20 mouse cellular contexts compared by ENCODE assay signal in genomic region chr5:32103545-32103944, GRCm38 (mm10). TPM values are rescaled to one million over a fixed set of nuclear protein-coding genes. Genes with fewer than 3 reads are reported as not detected.
DNase-seq lines count a peak whose midpoint lies in the region; ATAC-seq and TF ChIP-seq lines count a peak whose summit lies in the region.
"Had no signal": no experiment of that assay in that cellular context is flagged by ENCODE, and none has a peak within 500 bp of the region (broad histone marks: within the 10 kb centered on the region; RNA-seq: fewer than 3 reads in every experiment).

No protein-coding gene starts in this region.

- TF ChIP-seq POLR2A in spleen, adult 2 months (IDR thresholded peaks at IDR 0.05; ENCODE audit: low read depth, low read length), result no peak

- H3K4me1 ChIP-seq in spleen, adult 2 months (ENCODE audit: control insufficient read depth, insufficient read depth, insufficient read length), result peaks cover 10% of the 10 kb centered on the region; the same call in 1 of the 2 replicates
- H3K4me1 ChIP-seq in stomach, embryonic 14.5 days (ENCODE audit: control insufficient read depth, insufficient read depth, low read length), result peaks cover 10% of the 10 kb centered on the region

- no peaks in the 10 kb centered on the region for H3K9me3 ChIP-seq in stomach, embryonic 14.5 days (ENCODE audit: control insufficient read depth, low read depth, low read length)
- H3K9me3 ChIP-seq: embryonic facial prominence, embryonic 12.5 days; forebrain, embryonic 10.5 days; forebrain, embryonic 15.5 days; G1E; heart, embryonic 15.5 days; limb, embryonic 12.5 days; liver, embryonic 15.5 days; midbrain, embryonic 13.5 days; neural tube, embryonic 15.5 days had no signal

- no peak for DNase-seq in gastrocnemius, adult 2 months
- DNase-seq in gastrocnemius, postnatal 25 days, result no peak
- DNase-seq in spleen, adult 2 months (ENCODE audit: low read depth in 1 of 2, low spot score in 2 of 2), result no peak
- DNase-seq in spleen, postnatal 10 days (ENCODE audit: low spot score in 2 of 2), result no peak
- DNase-seq in layer of hippocampus, adult 9-11 months, result no peak
- DNase-seq in left cerebral cortex, adult 9 months (ENCODE audit: low spot score in 2 of 2), result no peak
- DNase-seq: kidney, adult 11 months; right cerebral cortex, postnatal 14 days had no signal

- no peaks in the 10 kb centered on the region for H3K27me3 ChIP-seq in spleen, adult 2 months (ENCODE audit: control insufficient read depth, insufficient read depth, low read length)
- no peaks in the 10 kb centered on the region for H3K27me3 ChIP-seq in stomach, embryonic 14.5 days (ENCODE audit: control insufficient read depth, insufficient read depth, low read length)
- H3K27me3 ChIP-seq: embryonic facial prominence, embryonic 12.5 days; forebrain, embryonic 15.5 days; heart, embryonic 15.5 days; limb, embryonic 12.5 days; liver, embryonic 15.5 days; midbrain, embryonic 13.5 days; neural tube, embryonic 15.5 days had no signal

- intact Hi-C loops in gastrocnemius, adult 2 months (cut with DNase I), result no loop called here

- H3K27ac ChIP-seq in gastrocnemius, adult 2 months, result peak overlapping the region; percentile 87
- 0 out of 2 replicates have a peak overlapping the region, but pooled peaks have one; percentile 17 for H3K27ac ChIP-seq in spleen, adult 2 months (ENCODE audit: insufficient read depth, low read length)
- H3K27ac ChIP-seq in stomach, embryonic 14.5 days (ENCODE audit: low read length), result peak overlapping the region; percentile 79; the same call in 1 of the 2 replicates
- H3K27ac ChIP-seq: embryonic facial prominence, embryonic 12.5 days; forebrain, embryonic 15.5 days; heart, embryonic 15.5 days; hindbrain, postnatal 0 days; limb, embryonic 12.5 days; liver, embryonic 15.5 days; midbrain, embryonic 13.5 days; neural tube, embryonic 15.5 days had no signal

- no peak overlapping the region for H3K4me3 ChIP-seq in gastrocnemius, adult 2 months
- H3K4me3 ChIP-seq in spleen, adult 2 months (ENCODE audit: extremely low read depth, insufficient read depth, insufficient read length), result no peak overlapping the region
- H3K4me3 ChIP-seq in stomach, embryonic 14.5 days (ENCODE audit: low read depth, low read length), result no peak overlapping the region
- H3K4me3 ChIP-seq: embryonic facial prominence, embryonic 12.5 days; forebrain, embryonic 10.5 days; forebrain, embryonic 15.5 days; heart, embryonic 15.5 days; limb, embryonic 12.5 days; liver, embryonic 15.5 days; midbrain, embryonic 13.5 days; neural tube, embryonic 15.5 days had no signal

- TF ChIP-seq CTCF in gastrocnemius, adult 2 months (IDR thresholded peaks at IDR 0.05), result no peak
- TF ChIP-seq CTCF in spleen, adult 2 months (IDR thresholded peaks at IDR 0.05; ENCODE audit: extremely low read depth, insufficient read depth, insufficient read length, insufficient replicate concordance), result no peak

- H3K9ac ChIP-seq in stomach, embryonic 14.5 days (replicated peaks; ENCODE audit: low read depth, low read length), result no peak overlapping the region
- H3K9ac ChIP-seq: embryonic facial prominence, embryonic 12.5 days; forebrain, embryonic 15.5 days; heart, embryonic 15.5 days; limb, embryonic 12.5 days; liver, embryonic 15.5 days; lung, embryonic 14.5 days; midbrain, embryonic 13.5 days; neural tube, embryonic 15.5 days had no signal

- no peak overlapping the region for H3K4me2 ChIP-seq in stomach, embryonic 14.5 days (replicated peaks; ENCODE audit: low read depth, low read length)
- H3K4me2 ChIP-seq: embryonic facial prominence, embryonic 12.5 days; forebrain, embryonic 15.5 days; heart, embryonic 15.5 days; limb, embryonic 12.5 days; liver, embryonic 15.5 days; lung, embryonic 14.5 days; midbrain, embryonic 13.5 days; neural tube, embryonic 15.5 days had no signal

- 91% methylated on average over 1 of the region's 1 CpGs for WGBS in spleen, adult 2 months
- 94% methylated on average over 1 of the region's 1 CpGs for WGBS in stomach, embryonic 14.5 days

- ATAC-seq in stomach, embryonic 14.5 days (ENCODE audit: insufficient number of reproducible peaks, insufficient read depth, low FRiP score, low read depth), result no peak
- ATAC-seq: forebrain, embryonic 15.5 days; midbrain, embryonic 13.5 days had no signal

- no peaks in the 10 kb centered on the region for H3K36me3 ChIP-seq in spleen, adult 2 months (ENCODE audit: control insufficient read depth, insufficient read depth, low read length)
- H3K36me3 ChIP-seq in stomach, embryonic 14.5 days (ENCODE audit: control insufficient read depth, insufficient read depth, low read length), result no peaks in the 10 kb centered on the region
- H3K36me3 ChIP-seq: embryonic facial prominence, embryonic 12.5 days; forebrain, embryonic 10.5 days; forebrain, embryonic 15.5 days; G1E; heart, embryonic 15.5 days; limb, embryonic 12.5 days; liver, embryonic 15.5 days; midbrain, embryonic 13.5 days; neural tube, embryonic 15.5 days had no signal

RNA-seq across cellular contexts. Expression of gene Fosl2, which starts 32.1 kb away (rescaled TPM):
- 10 to 100 TPM; 12.8 to 14.9 TPM for total RNA-seq in gastrocnemius, adult 2 months (2021)
- total RNA-seq in gastrocnemius, postnatal 25 days (2021), result 10 to 100 TPM in 1 of 2 experiments, 1 to 10 TPM in 1; 9.9 to 12.4 TPM
- 5.0 and 5.1 TPM in 2 replicates for polyA plus RNA-seq in spleen, adult 2 months (2012; rRNA removed)
- 15.8 and 16.5 TPM in 2 replicates for polyA plus RNA-seq in stomach, embryonic 14.5 days (2014; fragmentation: Nextera tagmentation; extraction: Ambion mirVana)

Comparison
In these comparisons a context has a peak if more than half of its experiments do, and no peak if none do; other contexts are left out.
1. H3K27ac ChIP-seq: peak in every context shown above with its lines; median percentile 87 in gastrocnemius, adult 2 months; 79 in stomach, embryonic 14.5 days; 17 in spleen, adult 2 months.